Mouse (Mus musculus): Measurements from ENCODE around the gene Gm6096. TPM values are rescaled to one million over a fixed set of nuclear protein-coding genes. Genes with fewer than 3 reads are reported as not detected.

Gene Gm6096
- polyA plus RNA-seq, 1 experiment = not detected

DNA sequence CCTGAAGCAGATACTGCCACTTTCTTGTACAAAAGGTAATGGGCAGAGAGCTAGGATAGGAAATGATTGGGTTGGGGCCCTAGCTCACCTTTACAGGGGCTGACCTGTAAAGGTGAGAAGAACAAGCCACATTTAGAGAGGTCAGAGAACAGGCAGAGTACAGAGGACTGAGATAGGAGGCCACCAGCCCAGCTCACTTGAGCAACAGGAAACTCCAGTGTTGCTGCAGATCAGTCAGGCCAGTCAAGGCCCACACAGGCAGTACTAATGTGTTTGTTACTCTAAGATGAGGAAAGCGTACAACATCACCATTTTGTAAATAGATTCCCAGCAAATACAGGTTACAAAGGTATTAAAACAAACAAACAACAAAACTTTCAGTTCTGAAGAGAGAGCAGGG, 5.1 kb downstream of the Gm6096 start:
- H3K27ac ChIP-seq (ENCODE audit: insufficient read depth, low read depth, low read length) = no peak overlapping the region; the same call in 1 of the 2 replicates
- 84% methylated on average over 1 of the region's 1 CpGs for WGBS
- peaks cover 35% of the 10 kb centered on the region for H3K36me3 ChIP-seq (ENCODE audit: control insufficient read depth, insufficient read depth, low read length)
- H3K4me1 ChIP-seq (ENCODE audit: control insufficient read depth, insufficient read depth, insufficient read length, low read length) = no peaks in the 10 kb centered on the region
- TF ChIP-seq CTCF (IDR thresholded peaks at IDR 0.05; ENCODE audit: extremely low read depth, insufficient read length, insufficient replicate concordance, low read depth, low read length) = no peak
- TF ChIP-seq POLR2A (IDR thresholded peaks at IDR 0.05; ENCODE audit: low read depth, low read length) = no peak
- no peak overlapping the region for H3K4me3 ChIP-seq (ENCODE audit: low read depth, low read length)
- H3K27me3 ChIP-seq (ENCODE audit: control insufficient read depth, insufficient read depth, low read length) = no peaks in the 10 kb centered on the region

DNA sequence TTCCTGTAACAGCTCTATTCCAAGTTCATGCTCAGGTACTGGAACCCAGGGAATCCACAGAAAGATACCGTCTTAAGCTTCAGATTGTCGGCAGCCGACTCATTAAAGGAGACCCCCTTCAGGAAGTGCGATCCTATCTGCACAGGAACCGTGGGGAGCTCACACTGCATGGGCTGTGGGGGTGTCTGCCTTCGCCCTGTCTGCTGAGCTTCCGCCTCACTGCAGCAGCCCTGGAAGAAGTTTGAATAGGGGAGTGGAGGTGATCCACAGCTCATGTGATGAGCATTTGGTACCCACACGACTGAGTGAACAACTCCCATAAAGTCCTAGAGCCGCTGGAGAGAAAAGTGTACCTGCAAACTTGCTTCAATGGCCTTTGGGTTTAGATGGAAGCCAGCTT, 6.4 kb downstream of the Gm6096 start:
- Histone ChIP-seq H3K4me3 (ENCODE audit: low read depth, low read length) (no peak overlapping the region), H3K27me3 (ENCODE audit: control insufficient read depth, insufficient read depth, low read length) (no peaks in the 10 kb centered on the region), H3K4me1 (ENCODE audit: control insufficient read depth, insufficient read depth, insufficient read length, low read length) (no peaks in the 10 kb centered on the region), H3K27ac (ENCODE audit: insufficient read depth, low read depth, low read length) (no peak overlapping the region), H3K36me3 (ENCODE audit: control insufficient read depth, insufficient read depth, low read length) (peaks cover 41% of the 10 kb centered on the region)
- TF ChIP-seq CTCF (IDR thresholded peaks at IDR 0.05; ENCODE audit: extremely low read depth, insufficient read length, insufficient replicate concordance, low read depth, low read length) (no peak), POLR2A (IDR thresholded peaks at IDR 0.05; ENCODE audit: low read depth, low read length) (no peak)
- WGBS = 84% methylated on average over 9 of the region's 9 CpGs

DNA sequence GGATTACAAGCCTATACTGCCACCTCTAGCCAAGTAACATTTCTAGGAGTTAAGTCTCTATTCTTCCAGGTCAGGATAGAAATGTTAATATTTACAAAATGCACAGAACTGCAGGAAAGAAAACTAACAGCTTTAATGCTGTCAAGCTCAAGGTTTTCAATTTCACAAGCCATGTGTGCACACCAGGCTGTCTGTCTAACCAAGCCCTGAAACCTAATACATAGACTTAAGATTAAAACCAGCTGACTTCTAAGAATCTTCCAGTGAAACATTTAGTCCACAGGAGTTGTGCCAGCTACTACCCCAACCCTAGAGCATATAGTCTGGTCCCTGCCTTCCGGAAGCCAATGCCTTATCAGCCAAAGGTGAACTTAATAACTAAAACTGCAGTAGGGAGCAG, 7.6 kb downstream of the Gm6096 start:
- Histone ChIP-seq H3K27ac (ENCODE audit: insufficient read depth, low read depth, low read length) (no peak overlapping the region), H3K4me3 (ENCODE audit: low read depth, low read length) (no peak overlapping the region), H3K4me1 (ENCODE audit: control insufficient read depth, insufficient read depth, insufficient read length, low read length) (no peaks in the 10 kb centered on the region), H3K36me3 (ENCODE audit: control insufficient read depth, insufficient read depth, low read length) (peaks cover 45% of the 10 kb centered on the region), H3K27me3 (ENCODE audit: control insufficient read depth, insufficient read depth, low read length) (no peaks in the 10 kb centered on the region)
- WGBS = 89% methylated on average over 1 of the region's 1 CpGs
- TF ChIP-seq POLR2A (IDR thresholded peaks at IDR 0.05; ENCODE audit: low read depth, low read length) (no peak), CTCF (IDR thresholded peaks at IDR 0.05; ENCODE audit: extremely low read depth, insufficient read length, insufficient replicate concordance, low read depth, low read length) (no peak)

DNA sequence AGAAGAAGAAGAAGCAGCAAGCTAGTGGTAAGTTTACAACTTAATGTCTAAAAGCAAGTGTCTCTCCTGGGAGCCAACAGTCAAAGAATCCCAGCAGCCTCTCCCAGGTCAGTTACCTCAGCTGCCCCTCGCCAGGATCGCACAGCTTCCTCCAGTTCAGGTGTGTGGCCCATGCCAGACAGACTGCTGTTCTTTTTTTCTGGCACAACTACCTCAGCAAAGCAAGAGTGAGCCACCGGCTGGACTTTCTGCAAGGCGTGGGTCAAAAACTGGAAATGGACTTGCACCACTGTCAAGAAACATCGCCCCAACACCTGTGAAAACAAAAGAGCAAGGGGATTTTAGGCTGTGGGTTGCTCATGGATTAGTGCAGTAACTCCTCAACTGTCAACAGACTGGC, 12.6 kb downstream of the Gm6096 start:
- Histone ChIP-seq H3K4me3 (ENCODE audit: low read depth, low read length) (no peak overlapping the region), H3K36me3 (ENCODE audit: control insufficient read depth, insufficient read depth, low read length) (peaks cover 17% of the 10 kb centered on the region), H3K27me3 (ENCODE audit: control insufficient read depth, insufficient read depth, low read length) (no peaks in the 10 kb centered on the region), H3K4me1 (ENCODE audit: control insufficient read depth, insufficient read depth, insufficient read length, low read length) (peaks cover 3% of the 10 kb centered on the region; the same call in 1 of the 2 replicates), H3K27ac (ENCODE audit: insufficient read depth, low read depth, low read length) (no peak overlapping the region)
- TF ChIP-seq POLR2A (IDR thresholded peaks at IDR 0.05; ENCODE audit: low read depth, low read length) = no peak
- no peak for TF ChIP-seq CTCF (IDR thresholded peaks at IDR 0.05; ENCODE audit: extremely low read depth, insufficient read length, insufficient replicate concordance, low read depth, low read length)
- WGBS = 91% methylated on average over 5 of the region's 5 CpGs

DNA sequence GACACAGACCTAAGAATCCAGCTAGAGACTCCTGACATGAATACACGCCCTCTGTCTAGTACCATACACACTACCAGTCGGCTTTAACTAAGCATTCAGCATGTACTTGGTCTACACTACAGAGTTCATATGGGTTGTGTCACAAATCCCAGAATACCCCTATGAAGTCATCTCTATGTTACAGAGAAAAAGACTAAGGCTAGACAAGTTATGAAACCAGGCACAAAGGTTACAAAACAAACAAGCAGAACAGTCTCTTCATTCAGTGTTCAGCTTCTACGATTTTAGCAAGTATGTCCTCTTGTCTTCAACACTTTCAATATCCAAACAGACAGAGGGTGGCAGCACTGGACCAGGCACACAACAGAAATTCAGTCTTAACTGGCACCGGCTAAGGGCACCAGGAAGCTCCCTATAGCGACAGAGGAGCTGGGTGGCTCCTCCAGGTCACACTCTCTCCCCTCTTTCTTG, 15.1 kb downstream of the Gm6096 start:
- H3K4me3 ChIP-seq (ENCODE audit: low read depth, low read length) = no peak overlapping the region
- TF ChIP-seq CTCF (IDR thresholded peaks at IDR 0.05; ENCODE audit: extremely low read depth, insufficient read length, insufficient replicate concordance, low read depth, low read length) (peak; percentile 55; the same call in 1 of the 2 replicates), POLR2A (IDR thresholded peaks at IDR 0.05; ENCODE audit: low read depth, low read length) (no peak)
- no peaks in the 10 kb centered on the region for H3K27me3 ChIP-seq (ENCODE audit: control insufficient read depth, insufficient read depth, low read length)
- peaks cover 3% of the 10 kb centered on the region; the same call in 1 of the 2 replicates for H3K4me1 ChIP-seq (ENCODE audit: control insufficient read depth, insufficient read depth, insufficient read length, low read length)
- peak overlapping the region; percentile 59; the same call in 1 of the 2 replicates for H3K27ac ChIP-seq (ENCODE audit: insufficient read depth, low read depth, low read length)
- 27% methylated on average over 5 of the region's 5 CpGs for WGBS
- H3K36me3 ChIP-seq (ENCODE audit: control insufficient read depth, insufficient read depth, low read length) = peaks cover 13% of the 10 kb centered on the region

DNA sequence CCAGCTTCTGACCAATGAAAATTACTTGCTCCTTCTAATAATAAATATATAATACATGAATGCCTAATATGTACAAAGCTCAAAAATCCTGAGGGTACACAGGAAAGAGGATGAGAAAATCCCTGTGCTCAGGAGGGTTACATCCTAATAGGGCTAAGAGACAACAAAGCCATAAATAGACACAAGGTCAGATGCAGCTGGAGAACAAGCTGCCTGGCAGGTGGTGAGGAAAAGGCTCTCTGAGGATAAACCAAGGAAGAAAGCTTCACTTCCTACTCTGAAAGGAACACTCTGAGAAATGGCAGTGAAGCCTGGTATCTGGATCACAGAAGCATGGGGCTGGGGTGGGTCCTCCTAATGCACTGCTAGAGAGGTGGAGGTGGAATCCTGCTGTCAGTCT, 15.6 kb downstream of the Gm6096 start:
- Histone ChIP-seq H3K4me1 (ENCODE audit: control insufficient read depth, insufficient read depth, insufficient read length, low read length) (peaks cover 3% of the 10 kb centered on the region; the same call in 1 of the 2 replicates), H3K27ac (ENCODE audit: insufficient read depth, low read depth, low read length) (0 out of 2 replicates have a peak overlapping the region, but pooled peaks have one; percentile 59), H3K4me3 (ENCODE audit: low read depth, low read length) (no peak overlapping the region), H3K27me3 (ENCODE audit: control insufficient read depth, insufficient read depth, low read length) (no peaks in the 10 kb centered on the region), H3K36me3 (ENCODE audit: control insufficient read depth, insufficient read depth, low read length) (peaks cover 13% of the 10 kb centered on the region)
- TF ChIP-seq CTCF (IDR thresholded peaks at IDR 0.05; ENCODE audit: extremely low read depth, insufficient read length, insufficient replicate concordance, low read depth, low read length) (no peak), POLR2A (IDR thresholded peaks at IDR 0.05; ENCODE audit: low read depth, low read length) (no peak)

DNA sequence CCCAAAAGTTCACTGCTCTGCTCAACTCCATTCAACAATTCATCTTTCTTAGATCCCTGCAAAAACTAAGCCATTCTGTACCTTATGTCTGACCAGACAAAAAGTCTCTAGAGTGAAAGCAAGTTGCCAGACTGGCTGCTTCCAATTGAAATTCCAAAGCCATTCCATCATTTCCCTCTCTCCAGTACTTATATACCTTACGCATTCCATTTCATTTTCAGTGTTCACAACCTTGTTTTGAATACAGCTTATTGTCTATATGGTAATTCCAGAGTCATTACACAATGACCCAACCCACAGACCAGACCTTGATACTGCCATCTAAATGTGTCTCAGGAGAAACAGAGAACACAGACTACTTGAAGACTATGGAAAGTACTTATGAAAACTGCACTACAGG, 17.6 kb downstream of the Gm6096 start:
- 85% methylated on average over 1 of the region's 1 CpGs for WGBS
- no peak for TF ChIP-seq POLR2A (IDR thresholded peaks at IDR 0.05; ENCODE audit: low read depth, low read length)
- no peak for TF ChIP-seq CTCF (IDR thresholded peaks at IDR 0.05; ENCODE audit: extremely low read depth, insufficient read length, insufficient replicate concordance, low read depth, low read length)

More for the DNA sequence above, 17.6 kb downstream of the Gm6096 start:
- Histone ChIP-seq H3K4me3 (ENCODE audit: low read depth, low read length) (no peak overlapping the region), H3K27ac (ENCODE audit: insufficient read depth, low read depth, low read length) (no peak overlapping the region), H3K4me1 (ENCODE audit: control insufficient read depth, insufficient read depth, insufficient read length, low read length) (peaks cover 3% of the 10 kb centered on the region; the same call in 1 of the 2 replicates), H3K27me3 (ENCODE audit: control insufficient read depth, insufficient read depth, low read length) (no peaks in the 10 kb centered on the region), H3K36me3 (ENCODE audit: control insufficient read depth, insufficient read depth, low read length) (no peaks in the 10 kb centered on the region)
